Mouse (Mus musculus) macrophage (primary cell): ENCODE measurements around the gene Tpcn1. TPM values are rescaled to one million over a fixed set of nuclear protein-coding genes. Genes with fewer than 3 reads are reported as not detected.

Source experiments
- H3K27ac ChIP-seq: fragments of 350-480 bp; formaldehyde crosslinking; 2 replicates; pipeline ENCODE4 v1.9.0; 2021
- H3K36me3 ChIP-seq: fragments of 350-480 bp; formaldehyde crosslinking; 2 replicates; pipeline ENCODE4 v1.9.0; 2021; ENCODE audit errors: inconsistent target
- H3K4me3 ChIP-seq: fragments of 350-480 bp; formaldehyde crosslinking; 2 replicates; pipeline ENCODE4 v1.9.0; 2021; ENCODE audit errors: inconsistent target
- H3K79me2 ChIP-seq: fragments of 350-480 bp; formaldehyde crosslinking; 2 replicates; pipeline ENCODE4 v1.9.0; 2021; ENCODE audit errors: inconsistent target
- WGBS: methylation state at CpG from one replicate; pipeline ENCODE4 v1.1.7; 2026; ENCODE audit warnings: inconsistent platforms; ENCODE audit not compliant: missing documents; 5-methylcytosine and 5-hydroxymethylcytosine counted together
- polyA plus RNA-seq: library from polyadenylated mRNA; stranded (reverse); fragments of 250-400 nt; gene quantifications from 3 replicates; pipeline ENCODE4 v1.2.4, GENCODE M21; 2018; ENCODE audit warnings: inconsistent platforms

The Tpcn1 gene
- polyA plus RNA-seq, 1 experiment from 2014 or later = 96.0 TPM

DNA sequence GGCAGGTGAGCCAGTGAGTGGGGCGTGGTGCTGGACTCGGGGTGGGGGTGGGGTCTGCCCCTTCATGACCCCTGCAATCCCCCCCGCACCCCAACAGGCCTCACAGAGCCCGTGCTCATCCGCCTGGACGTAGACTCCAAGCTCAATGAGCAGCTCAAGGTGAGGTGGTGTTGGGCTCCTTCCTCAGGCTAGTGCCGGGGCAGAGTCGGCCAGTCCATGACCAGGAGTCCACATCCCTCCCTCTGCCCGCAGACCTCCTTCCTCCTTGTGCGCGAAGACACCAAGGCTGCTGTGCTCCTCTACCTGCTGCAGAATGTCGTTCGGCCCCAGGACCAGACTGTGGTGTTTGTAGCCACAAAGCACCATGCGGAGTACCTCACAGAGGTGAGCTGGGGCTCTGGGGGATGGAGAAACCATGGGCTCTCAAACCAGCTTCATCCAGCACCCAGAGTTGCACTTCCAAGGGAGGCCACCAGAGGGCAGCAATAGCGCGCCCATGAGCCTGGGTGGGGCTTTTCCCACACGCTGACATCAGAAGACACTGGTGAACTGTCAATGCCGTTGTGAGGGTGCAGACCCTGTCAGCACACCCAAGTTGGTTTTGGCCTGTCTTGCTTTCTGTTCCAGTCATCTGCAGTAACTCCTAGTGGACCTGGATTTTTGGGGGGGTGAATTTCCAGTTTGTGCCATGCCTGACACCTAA, 32.1 kb upstream of the Tpcn1 start:
- H3K4me3 ChIP-seq = no peak overlapping the region
- H3K36me3 ChIP-seq = peaks cover 80% of the 10 kb centered on the region
- H3K27ac ChIP-seq = no peak overlapping the region
- peaks cover 18% of the 10 kb centered on the region for H3K79me2 ChIP-seq
- WGBS = 70% methylated on average over 17 of the region's 18 CpGs

DNA sequence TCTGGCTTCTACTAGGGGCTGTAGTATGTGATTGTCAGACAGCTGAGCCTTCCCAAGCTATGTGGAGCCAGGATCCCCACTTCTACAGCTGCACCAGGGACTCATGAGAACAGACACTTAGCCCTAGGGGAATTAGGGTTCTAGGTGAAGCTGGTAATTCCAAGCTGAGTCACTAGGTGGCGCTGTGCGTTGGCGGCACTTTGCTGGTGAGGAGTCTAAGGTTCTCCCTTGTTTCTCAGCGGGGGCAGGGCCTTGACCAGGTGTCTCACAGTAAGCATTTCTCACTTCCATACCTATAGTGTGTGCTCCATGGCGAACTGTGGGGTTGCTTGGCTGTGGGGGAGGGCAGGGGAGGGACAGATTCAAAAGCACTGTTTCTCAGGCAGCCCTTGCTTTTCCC, 30.7 kb upstream of the Tpcn1 start:
- no peak overlapping the region for H3K4me3 ChIP-seq
- H3K79me2 ChIP-seq = peaks cover 31% of the 10 kb centered on the region
- WGBS = 52% methylated on average over 5 of the region's 5 CpGs
- H3K36me3 ChIP-seq = peaks cover 68% of the 10 kb centered on the region
- H3K27ac ChIP-seq = no peak overlapping the region

DNA sequence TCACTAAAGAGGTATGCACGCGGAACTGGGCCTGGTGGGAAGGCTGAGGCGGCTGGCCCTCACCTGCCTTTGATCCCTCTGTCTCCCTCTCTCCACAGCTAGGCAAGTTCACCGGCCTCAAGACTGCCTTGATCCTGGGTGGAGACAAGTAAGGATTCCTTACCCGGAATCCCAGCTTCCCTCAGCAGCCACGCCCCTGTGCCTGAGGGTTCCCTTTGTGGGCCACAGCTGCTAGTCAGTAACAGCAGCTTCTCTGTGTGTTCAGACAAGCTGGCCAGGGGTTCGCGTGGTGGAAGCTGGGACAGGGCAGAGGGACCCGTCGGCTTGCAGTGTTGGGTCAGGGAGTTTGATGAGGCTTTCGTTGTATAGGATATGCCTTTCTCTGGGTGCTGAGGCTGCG, 30.3 kb upstream of the Tpcn1 start:
- WGBS = 94% methylated on average over 12 of the region's 12 CpGs
- Histone ChIP-seq H3K27ac (no peak overlapping the region), H3K4me3 (no peak overlapping the region), H3K79me2 (peaks cover 35% of the 10 kb centered on the region), H3K36me3 (peaks cover 64% of the 10 kb centered on the region)

GRCm38 (mm10) chr5:120615903-120616302, 27.4 kb upstream of the Tpcn1 start:
- H3K36me3 ChIP-seq = peaks cover 37% of the 10 kb centered on the region
- H3K27ac ChIP-seq = no peak overlapping the region
- peaks cover 48% of the 10 kb centered on the region for H3K79me2 ChIP-seq
- H3K4me3 ChIP-seq = no peak overlapping the region
- WGBS = 91% methylated on average over 4 of the region's 4 CpGs

GRCm38 (mm10) chr5:120612822-120613604, 24.5 kb upstream of the Tpcn1 start:
- peak overlapping the region; percentile 88 for H3K4me3 ChIP-seq
- H3K27ac ChIP-seq = peak overlapping the region; percentile 94
- peaks cover 49% of the 10 kb centered on the region for H3K79me2 ChIP-seq
- H3K36me3 ChIP-seq = peaks cover 14% of the 10 kb centered on the region
- under 1% methylated on average over 67 of the region's 69 CpGs for WGBS

DNA sequence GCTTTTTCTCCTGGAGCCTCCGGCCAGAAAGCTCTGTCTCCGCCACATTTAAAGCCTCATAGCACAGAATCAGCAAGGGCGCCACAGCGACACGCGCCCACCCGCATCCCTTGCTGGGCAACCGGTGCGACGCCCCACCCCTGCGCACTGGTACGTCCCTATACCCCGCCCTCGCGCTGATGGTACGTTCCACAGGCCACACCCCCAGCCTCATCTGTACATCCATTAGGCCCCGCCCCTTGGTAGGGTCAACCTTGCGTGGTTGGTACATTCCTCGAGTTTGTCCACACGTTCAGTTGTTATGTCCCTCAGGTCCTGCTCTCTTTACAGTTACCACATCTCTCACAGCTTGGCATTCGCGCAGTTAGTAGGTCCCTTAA, 24.0 kb upstream of the Tpcn1 start, which contains the start of the genes Rita1 and Ddx54:
TSS of gene Rita1 (minus strand) at position 148 of the 380 bp plus-strand sequence.
TSS of gene Ddx54 (plus strand) at position 298 of the 380 bp plus-strand sequence.
- Histone ChIP-seq H3K4me3 (peak within 1 kb of the TSS; percentile 88), H3K79me2 (peaks cover 49% of the 10 kb centered on the region), H3K27ac (peak within 1 kb of the TSS; percentile 94), H3K36me3 (peaks cover 9% of the 10 kb centered on the region)
- WGBS = under 1% methylated on average over 22 of the region's 22 CpGs

DNA sequence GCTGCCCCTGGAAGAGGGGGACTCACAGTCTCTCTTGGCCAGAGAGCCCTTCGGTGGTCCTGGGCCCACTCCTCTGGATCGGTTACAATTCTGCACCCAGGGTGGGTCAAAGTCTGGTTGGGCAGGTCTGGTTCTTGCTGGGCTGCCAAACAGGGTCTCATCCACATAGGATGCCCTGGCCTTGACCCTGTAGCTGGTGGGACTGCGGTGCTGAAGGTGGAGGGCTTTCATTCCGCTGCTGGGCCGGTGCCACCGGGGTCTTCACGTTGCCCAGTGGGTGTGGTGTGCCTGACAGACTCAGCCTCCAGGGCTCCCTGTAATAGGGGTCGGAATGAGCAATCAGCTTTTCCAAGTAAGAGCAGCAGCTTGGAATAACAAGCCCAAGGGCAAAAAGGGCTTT, 22.9 kb upstream of the Tpcn1 start:
- Histone ChIP-seq H3K4me3 (peak overlapping the region; percentile 88), H3K79me2 (peaks cover 40% of the 10 kb centered on the region), H3K27ac (no peak overlapping the region), H3K36me3 (no peaks in the 10 kb centered on the region)
- WGBS = 84% methylated on average over 8 of the region's 8 CpGs

- H3K4me3 ChIP-seq = no peak overlapping the region
- 83% methylated on average over 3 of the region's 5 CpGs for WGBS
- H3K36me3 ChIP-seq = no peaks in the 10 kb centered on the region
- H3K27ac ChIP-seq = no peak overlapping the region
- H3K79me2 ChIP-seq = peaks cover 35% of the 10 kb centered on the region
Observed at GRCm38 (mm10) chr5:120610906-120611305, 22.4 kb upstream of the Tpcn1 start.

DNA sequence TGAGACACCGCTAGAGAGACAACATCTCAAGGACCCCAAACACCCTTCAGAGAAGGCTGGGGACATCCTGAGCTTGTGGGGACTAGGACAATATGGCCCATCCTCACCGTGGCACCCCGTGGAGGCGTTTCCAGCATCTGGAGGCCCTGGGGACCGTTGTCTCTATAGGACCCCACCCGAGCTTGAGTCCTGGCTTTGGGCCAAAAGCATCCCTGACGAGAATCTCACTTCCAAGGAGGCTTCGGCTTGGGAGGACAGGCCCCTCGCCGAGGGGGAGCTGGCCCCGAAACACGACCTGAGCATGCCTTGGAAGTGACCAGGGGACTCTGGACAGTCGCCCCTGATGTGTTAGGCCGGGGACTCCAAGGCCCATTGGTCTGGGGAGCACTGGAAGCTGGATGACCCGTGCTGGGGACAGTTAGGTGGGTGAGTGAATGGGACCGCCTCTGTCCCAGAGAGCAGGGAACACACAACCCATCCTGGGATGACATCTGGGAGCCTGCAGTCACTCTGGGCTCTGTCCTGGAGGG, 20.8 kb upstream of the Tpcn1 start:
- H3K36me3 ChIP-seq = no peaks in the 10 kb centered on the region
- no peak overlapping the region for H3K27ac ChIP-seq
- peaks cover 19% of the 10 kb centered on the region for H3K79me2 ChIP-seq
- H3K4me3 ChIP-seq = no peak overlapping the region
- 93% methylated on average over 16 of the region's 16 CpGs for WGBS

GRCm38 (mm10) chr5:120607335-120607734, 18.9 kb upstream of the Tpcn1 start:
- H3K27ac ChIP-seq = no peak overlapping the region
- WGBS = 100% methylated on average over 3 of the region's 3 CpGs
- H3K79me2 ChIP-seq = peaks cover 9% of the 10 kb centered on the region; the same call in 1 of the 2 replicates
- H3K36me3 ChIP-seq = no peaks in the 10 kb centered on the region
- H3K4me3 ChIP-seq = no peak overlapping the region

DNA sequence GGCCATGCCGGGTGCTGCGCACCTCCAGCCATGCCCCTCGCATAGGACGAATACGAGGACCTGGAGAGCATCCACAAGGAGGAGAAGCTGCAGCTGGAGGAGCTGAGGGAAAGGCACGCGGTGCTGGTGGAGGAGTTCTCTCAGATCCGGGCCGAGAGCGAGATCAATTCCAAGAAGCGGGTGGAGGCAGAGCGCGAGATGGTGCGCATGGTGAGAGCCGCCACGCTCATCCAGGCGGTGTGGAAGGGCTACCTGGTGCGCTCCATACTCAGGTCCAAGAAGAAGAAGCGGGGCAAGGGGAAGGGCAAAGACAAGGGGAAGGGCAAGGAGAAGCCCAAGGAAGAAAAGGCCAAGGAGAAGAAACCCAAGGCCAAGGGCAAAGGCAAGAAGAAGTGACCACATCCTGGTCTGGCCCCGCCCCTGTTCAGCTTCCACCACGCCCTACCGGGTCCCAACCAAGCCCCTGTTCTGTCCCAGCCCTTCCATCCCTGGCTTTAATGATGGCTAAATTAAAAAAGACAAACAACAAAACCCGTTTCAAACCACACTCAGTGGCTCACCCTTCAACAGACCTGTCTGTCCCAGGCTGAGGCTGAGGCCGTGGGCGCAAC, 18.2 kb upstream of the Tpcn1 start:
- Histone ChIP-seq H3K36me3 (no peaks in the 10 kb centered on the region), H3K27ac (no peak overlapping the region), H3K79me2 (peaks cover 8% of the 10 kb centered on the region; the same call in 1 of the 2 replicates), H3K4me3 (no peak overlapping the region)
- WGBS = 87% methylated on average over 25 of the region's 25 CpGs

GRCm38 (mm10) chr5:120605688-120606087, 17.2 kb upstream of the Tpcn1 start:
- no peaks in the 10 kb centered on the region for H3K36me3 ChIP-seq
- 2% methylated on average over 6 of the region's 8 CpGs for WGBS
- H3K4me3 ChIP-seq = peak overlapping the region; percentile 18; the same call in 1 of the 2 replicates
- no peaks in the 10 kb centered on the region for H3K79me2 ChIP-seq
- H3K27ac ChIP-seq = no peak overlapping the region

DNA sequence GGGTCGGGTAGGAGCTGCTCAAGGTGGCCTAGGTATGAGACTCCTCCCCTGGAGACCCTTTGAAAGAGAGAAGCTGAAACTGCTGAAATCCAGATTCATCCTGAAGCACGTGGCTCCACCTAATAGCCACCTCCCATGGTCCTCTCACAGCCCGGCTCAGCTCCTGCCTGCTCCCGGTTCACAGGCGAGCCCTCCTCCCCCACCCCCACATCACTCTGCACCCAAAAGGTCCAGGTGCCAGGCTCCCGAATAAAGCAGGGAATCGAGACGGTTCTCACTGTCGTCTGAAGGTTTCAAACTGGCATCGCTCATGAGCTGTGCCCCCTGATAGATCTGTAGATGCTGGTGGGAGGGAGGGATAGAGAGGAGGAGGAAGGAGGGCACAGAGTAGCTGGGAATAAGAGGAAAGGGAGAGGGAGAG, 16.8 kb upstream of the Tpcn1 start:
- WGBS = 12% methylated on average over 10 of the region's 10 CpGs
- H3K4me3 ChIP-seq = peak overlapping the region; percentile 18; the same call in 1 of the 2 replicates

GRCm38 (mm10) chr5:120604839-120605238, 16.4 kb upstream of the Tpcn1 start:
- no peaks in the 10 kb centered on the region for H3K79me2 ChIP-seq
- peak overlapping the region; percentile 18; the same call in 1 of the 2 replicates for H3K4me3 ChIP-seq
- no peaks in the 10 kb centered on the region for H3K36me3 ChIP-seq
- WGBS = 3% methylated on average over 6 of the region's 6 CpGs
- H3K27ac ChIP-seq = no peak overlapping the region

More for the DNA sequence above, 16.8 kb upstream of the Tpcn1 start:
- no peak overlapping the region for H3K27ac ChIP-seq
- H3K36me3 ChIP-seq = no peaks in the 10 kb centered on the region
- no peaks in the 10 kb centered on the region for H3K79me2 ChIP-seq
